Mouse (Mus musculus): Measurements from ENCODE around the gene Gm2026. TPM values are rescaled to one million over a fixed set of nuclear protein-coding genes. Genes with fewer than 3 reads are reported as not detected.
"Not testable (repeated sequence)": the region's sequence is repeated elsewhere in the genome, so short reads cannot be mapped to it uniquely, and the experiment has no call there.

Gene Gm2026
- total RNA-seq (2021) = 10 to 100 TPM; 19.3 to 20.0 TPM
- long read RNA-seq, experiment 1, partial matches to known transcripts = 0 of 5 reads
- long read RNA-seq, experiment 1, other reads (novel, unspliced or antisense) = 3 of 5 reads
- long read RNA-seq, experiment 2, partial matches to known transcripts = 0 of 3 reads
- long read RNA-seq, experiment 2, other reads (novel, unspliced or antisense) = 2 of 3 reads

DNA sequence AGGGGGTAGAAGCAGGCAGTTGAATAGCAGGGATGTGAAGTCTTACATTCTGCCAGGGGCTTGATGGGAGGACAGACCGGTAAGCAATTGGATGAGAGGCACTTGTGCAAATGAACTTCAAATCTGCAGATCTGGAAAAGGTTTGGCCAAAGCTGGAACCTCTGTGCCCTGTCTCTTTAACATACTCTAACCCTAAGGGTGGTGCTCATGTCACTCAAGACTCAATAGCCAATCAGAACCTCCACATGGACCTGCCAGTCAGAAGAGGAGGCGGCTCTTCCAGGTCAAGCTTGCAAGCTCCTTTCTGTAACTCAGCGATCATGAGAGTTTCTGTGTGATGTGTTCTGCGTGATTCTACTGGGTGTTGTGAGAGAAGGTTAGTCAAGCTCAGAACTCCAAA is at the start of gene Gm2026:
Gene Gm2026 (plus strand): TSS at position 301 of the 400 bp plus-strand sequence.
- DNase-seq (ENCODE audit: low spot score) = not testable (repeated sequence)

DNA sequence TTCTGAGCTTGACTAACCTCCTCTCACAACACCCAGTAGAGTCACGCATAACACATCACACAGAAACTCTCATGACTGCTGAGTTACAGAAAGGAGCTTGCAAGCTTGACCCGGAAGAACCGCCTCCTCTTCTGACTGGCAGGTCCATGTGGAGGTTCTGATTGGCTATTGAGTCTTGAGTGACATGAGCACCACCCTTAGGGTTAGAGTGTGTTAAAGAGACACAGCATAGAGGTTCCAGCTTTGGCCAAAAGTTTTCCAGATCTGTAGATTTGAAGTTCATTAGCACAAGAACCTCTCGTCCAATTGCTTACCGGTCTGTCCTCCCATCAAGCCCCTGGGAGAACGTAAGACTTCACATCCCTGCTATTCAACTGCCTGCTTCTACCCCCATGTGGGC is 34.1 kb upstream of the Gm2026 start, which contains the start of gene Zfp966:
Gene Zfp966 (minus strand): TSS at position 101 of the 400 bp plus-strand sequence.
- DNase-seq (ENCODE audit: low spot score) = not testable (repeated sequence)

Other genes with a start within 250 kb of the Gm2026 start
- gene Gm2007, start 223.8 kb upstream of the Gm2026 start, total RNA-seq (2021) = not detected
- gene Gm14288, start 164.2 kb upstream of the Gm2026 start, total RNA-seq (2021) = 1 to 10 TPM; 5.1 to 7.9 TPM
- 10 to 100 TPM; 11.4 to 11.6 TPM for gene Gm6710, start 96.1 kb upstream of the Gm2026 start, total RNA-seq (2021)
- gene Zfp966, start 34.2 kb upstream of the Gm2026 start, total RNA-seq (2021) = 1 to 10 TPM; 5.3 to 6.4 TPM
- gene Gm2004, start 184.5 kb downstream of the Gm2026 start, total RNA-seq (2021) = 1 to 10 TPM; 6.8 to 7.2 TPM

Measured in gastrocnemius, adult 18-20 months (tissue).